22 mouse cellular contexts compared by ENCODE assay signal in the genomic region with DNA sequence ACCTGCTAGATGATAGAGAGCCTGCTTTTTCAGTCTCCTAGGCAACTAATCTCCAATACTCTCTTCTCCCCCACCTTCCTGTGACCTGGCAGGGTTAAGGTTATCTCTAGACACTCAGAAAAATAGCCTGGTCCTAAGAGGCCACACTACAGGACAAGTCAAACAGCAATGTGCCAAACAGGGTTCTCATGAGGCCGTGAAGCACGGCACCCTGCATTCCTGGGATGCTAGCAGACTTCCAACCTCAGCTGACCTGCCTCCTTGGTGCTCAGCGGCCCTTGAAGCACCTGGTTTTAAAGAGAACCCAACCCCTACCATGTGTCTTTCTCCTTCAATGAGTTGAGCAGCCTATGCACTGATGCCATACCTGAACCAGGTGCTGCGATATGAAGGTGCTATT. TPM values are rescaled to one million over a fixed set of nuclear protein-coding genes. Genes with fewer than 3 reads are reported as not detected.
DNase-seq lines count a peak whose midpoint lies in the region; ATAC-seq lines count a peak whose summit lies in the region.
"Had no signal": no experiment of that assay in that cellular context is flagged by ENCODE, and none has a peak within 500 bp of the region (broad histone marks: within the 10 kb centered on the region; RNA-seq: fewer than 3 reads in every experiment).

No protein-coding gene starts in this region.

- 0 out of 2 replicates have a peak, but pooled peaks cover 3% of the 10 kb centered on the region for H3K4me1 ChIP-seq in midbrain, embryonic 11.5 days (ENCODE audit: control insufficient read depth, insufficient read depth, low read length)
- no peaks in the 10 kb centered on the region for H3K4me1 ChIP-seq in midbrain, embryonic 13.5 days (replicated peaks)
- H3K4me1 ChIP-seq in hindbrain, embryonic 11.5 days (replicated peaks; ENCODE audit: control insufficient read depth, insufficient read depth, low read length), result no peaks in the 10 kb centered on the region
- H3K4me1 ChIP-seq: forebrain, embryonic 15.5 days; midbrain, embryonic 15.5 days had no signal

- no peak overlapping the region for H3K4me2 ChIP-seq in midbrain, embryonic 11.5 days
- no peak overlapping the region for H3K4me2 ChIP-seq in midbrain, embryonic 13.5 days (replicated peaks)
- H3K4me2 ChIP-seq in hindbrain, embryonic 11.5 days (replicated peaks; ENCODE audit: low read depth, low read length), result no peak overlapping the region
- H3K4me2 ChIP-seq: embryonic facial prominence, embryonic 13.5 days; forebrain, embryonic 15.5 days; hindbrain, embryonic 12.5 days; midbrain, embryonic 15.5 days had no signal

- no peak overlapping the region for H3K9ac ChIP-seq in midbrain, embryonic 11.5 days (ENCODE audit: low read length)
- no peak overlapping the region for H3K9ac ChIP-seq in midbrain, embryonic 13.5 days (replicated peaks)
- H3K9ac ChIP-seq in hindbrain, embryonic 11.5 days (ENCODE audit: low read depth, low read length), result no peak overlapping the region
- H3K9ac ChIP-seq: embryonic facial prominence, embryonic 13.5 days; forebrain, embryonic 15.5 days; hindbrain, embryonic 12.5 days; midbrain, embryonic 15.5 days had no signal

- no peak overlapping the region for H3K27ac ChIP-seq in midbrain, embryonic 11.5 days (ENCODE audit: low read depth, low read length)
- H3K27ac ChIP-seq in midbrain, embryonic 13.5 days, result no peak overlapping the region
- H3K27ac ChIP-seq in hindbrain, embryonic 11.5 days (ENCODE audit: low read depth, low read length), result no peak overlapping the region
- H3K27ac ChIP-seq: embryonic facial prominence, embryonic 13.5 days; forebrain, embryonic 15.5 days; hindbrain, embryonic 12.5 days; midbrain, embryonic 15.5 days had no signal

- no peaks in the 10 kb centered on the region for H3K36me3 ChIP-seq in midbrain, embryonic 11.5 days (ENCODE audit: control insufficient read depth, insufficient read depth, low read length)
- H3K36me3 ChIP-seq in midbrain, embryonic 13.5 days, result no peaks in the 10 kb centered on the region
- H3K36me3 ChIP-seq in hindbrain, embryonic 11.5 days (ENCODE audit: control insufficient read depth, insufficient read depth, low read length), result no peaks in the 10 kb centered on the region
- H3K36me3 ChIP-seq: embryonic facial prominence, embryonic 13.5 days; forebrain, embryonic 15.5 days; hindbrain, embryonic 12.5 days; midbrain, embryonic 15.5 days had no signal

- no peaks in the 10 kb centered on the region for H3K27me3 ChIP-seq in midbrain, embryonic 11.5 days (ENCODE audit: control insufficient read depth, insufficient read depth, low read length)
- H3K27me3 ChIP-seq in midbrain, embryonic 13.5 days, result no peaks in the 10 kb centered on the region
- H3K27me3 ChIP-seq in hindbrain, embryonic 11.5 days (ENCODE audit: control insufficient read depth, insufficient read depth, low read length), result no peaks in the 10 kb centered on the region
- H3K27me3 ChIP-seq: forebrain, embryonic 15.5 days; hindbrain, embryonic 12.5 days; midbrain, embryonic 15.5 days had no signal

- H3K9me3 ChIP-seq in midbrain, embryonic 11.5 days (ENCODE audit: control insufficient read depth, low read length), result no peaks in the 10 kb centered on the region
- no peaks in the 10 kb centered on the region for H3K9me3 ChIP-seq in midbrain, embryonic 13.5 days
- H3K9me3 ChIP-seq in hindbrain, embryonic 11.5 days (ENCODE audit: control insufficient read depth, low read length), result no peaks in the 10 kb centered on the region
- H3K9me3 ChIP-seq: embryonic facial prominence, embryonic 13.5 days; forebrain, embryonic 15.5 days; hindbrain, embryonic 12.5 days; midbrain, embryonic 15.5 days had no signal

- DNase-seq in midbrain, embryonic 11.5 days (ENCODE audit: low spot score, missing footprints), result peak; percentile 72
- DNase-seq in kidney, postnatal 36 days, result peak; percentile 33 to 39
- DNase-seq in lung, postnatal 14 days, result peak; percentile 50
- no peak for DNase-seq in thymus, postnatal 25 days
- DNase-seq in hindbrain, embryonic 11.5 days (ENCODE audit: low spot score), result no peak
- DNase-seq in cerebellum, adult 9-11 months, result no peak
- DNase-seq: adrenal gland, adult 2 months; B cell, adult 2 months; cerebellum, postnatal 14 days; gastrocnemius, postnatal 25 days; left cerebral cortex, postnatal 4 days; liver; thymus, postnatal 14 days had no signal

- H3K4me3 ChIP-seq in midbrain, embryonic 11.5 days (ENCODE audit: low read depth, low read length), result no peak overlapping the region
- no peak overlapping the region for H3K4me3 ChIP-seq in midbrain, embryonic 13.5 days (replicated peaks)
- H3K4me3 ChIP-seq in hindbrain, embryonic 11.5 days (ENCODE audit: low read depth, low read length), result no peak overlapping the region
- H3K4me3 ChIP-seq: embryonic facial prominence, embryonic 13.5 days; forebrain, embryonic 15.5 days; hindbrain, embryonic 12.5 days; midbrain, embryonic 15.5 days; myocyte had no signal

- 64% methylated on average over 4 of the region's 4 CpGs for WGBS in midbrain, embryonic 11.5 days
- 68% methylated on average over 4 of the region's 4 CpGs for WGBS in midbrain, embryonic 13.5 days
- whole genome bisulfite sequencing in hindbrain, embryonic 11.5 days, result 66% methylated on average over 4 of the region's 4 CpGs

- no peak for ATAC-seq in midbrain, embryonic 11.5 days (ENCODE audit: low FRiP score)
- ATAC-seq in midbrain, embryonic 13.5 days, result no peak
- ATAC-seq in hindbrain, embryonic 11.5 days (ENCODE audit: low FRiP score), result no peak
- ATAC-seq: forebrain, embryonic 15.5 days; midbrain, embryonic 15.5 days had no signal

RNA-seq across cellular contexts. Expression of a gene that starts 22.0 kb away (rescaled TPM):
- 0.11 TPM in 1 of 2 replicates, not detected in the other for polyA plus RNA-seq in midbrain, embryonic 11.5 days (2014; fragmentation: Nextera tagmentation; extraction: Ambion mirVana)
- polyA plus RNA-seq in midbrain, embryonic 13.5 days (2015; fragmentation: Nextera tagmentation; extraction: Ambion mirVana), result 0.13 TPM in 1 of 2 replicates, not detected in the other
- polyA plus RNA-seq in hindbrain, embryonic 11.5 days (2014; fragmentation: Nextera tagmentation; extraction: Ambion mirVana), result 0.11 and 0.13 TPM in 2 replicates
- polyA plus RNA-seq: adrenal gland, adult 2 months; forebrain, embryonic 15.5 days; heart, postnatal 0 days; hindbrain, embryonic 12.5 days; liver, embryonic 16.5 days; midbrain, embryonic 15.5 days; myocyte; neural tube, embryonic 14.5 days had no signal

Comparison
In these comparisons a context has a peak if more than half of its experiments do, and no peak if none do; other contexts are left out.
1. DNase-seq: peak in midbrain, embryonic 11.5 days (single experiment), kidney, postnatal 36 days (2 of 2) and lung, postnatal 14 days (single experiment); none in thymus, postnatal 25 days (single experiment), hindbrain, embryonic 11.5 days (single experiment) and cerebellum, adult 9-11 months (single experiment).